ENCODE assay signal across 8 mouse cellular contexts in genomic region chr10:120857531-120858001, GRCm38 (mm10). TPM values are rescaled to one million over a fixed set of nuclear protein-coding genes. Genes with fewer than 3 reads are reported as not detected.
DNase-seq lines count a peak whose midpoint lies in the region; ATAC-seq and TF ChIP-seq lines count a peak whose summit lies in the region.

No protein-coding gene starts in this region.

- H3K36me3 ChIP-seq in limb, embryonic 13.5 days: peaks cover 5% of the 10 kb centered on the region
- H3K36me3 ChIP-seq in midbrain, embryonic 13.5 days: no peaks in the 10 kb centered on the region

- no peak overlapping the region for H3K27ac ChIP-seq in cortical plate, adult 2 months (ENCODE audit: insufficient read depth, low read length)
- peak overlapping the region; percentile 70; the same call in 1 of the 2 replicates for H3K27ac ChIP-seq in limb, embryonic 13.5 days
- H3K27ac ChIP-seq in midbrain, embryonic 13.5 days: no peak overlapping the region

- H3K9ac ChIP-seq in limb, embryonic 13.5 days: no peak overlapping the region
- H3K9ac ChIP-seq in midbrain, embryonic 13.5 days (replicated peaks): no peak overlapping the region

- no peak for TF ChIP-seq POLR2A in cortical plate, adult 2 months (IDR thresholded peaks at IDR 0.05; ENCODE audit: extremely low read depth, insufficient read depth, low read length)

- ATAC-seq in limb, embryonic 13.5 days (ENCODE audit: low FRiP score, low read depth): peak; percentile 52
- ATAC-seq in midbrain, embryonic 13.5 days: peak; percentile 77

- peak overlapping the region; percentile 11; the same call in 1 of the 2 replicates for H3K4me3 ChIP-seq in cortical plate, adult 2 months (ENCODE audit: insufficient read depth, low read length)
- H3K4me3 ChIP-seq in limb, embryonic 13.5 days: peak overlapping the region; percentile 18
- peak overlapping the region; percentile 23 for H3K4me3 ChIP-seq in midbrain, embryonic 13.5 days (replicated peaks)

- H3K27me3 ChIP-seq in limb, embryonic 13.5 days: no peaks in the 10 kb centered on the region
- H3K27me3 ChIP-seq in midbrain, embryonic 13.5 days: no peaks in the 10 kb centered on the region

- 39% methylated on average over 13 of the region's 13 CpGs for WGBS in limb, embryonic 13.5 days
- 36% methylated on average over 13 of the region's 13 CpGs for WGBS in midbrain, embryonic 13.5 days

- TF ChIP-seq CTCF in cortical plate, adult 2 months (IDR thresholded peaks at IDR 0.05; ENCODE audit: extremely low read depth, insufficient read depth, low read length): peak; percentile 41

- H3K4me1 ChIP-seq in cortical plate, adult 2 months (ENCODE audit: control insufficient read depth, insufficient read depth, low read length): no peaks in the 10 kb centered on the region
- peaks cover 64% of the 10 kb centered on the region for H3K4me1 ChIP-seq in limb, embryonic 13.5 days
- H3K4me1 ChIP-seq in midbrain, embryonic 13.5 days (replicated peaks): peaks cover 9% of the 10 kb centered on the region; the same call in 1 of the 2 replicates

- peak; percentile 23 for DNase-seq in right cerebral cortex, postnatal 4 days
- no peak for DNase-seq in right cerebral cortex, adult 18-20 months
- peak; percentile 63 for DNase-seq in heart, postnatal 4 days
- DNase-seq in left cerebral cortex, adult 8-10 months (ENCODE audit: low spot score in 2 of 2): no peak
- no peak for DNase-seq in layer of hippocampus, postnatal 14 days (ENCODE audit: low spot score in 2 of 2)

- no peaks in the 10 kb centered on the region for H3K9me3 ChIP-seq in limb, embryonic 13.5 days
- no peaks in the 10 kb centered on the region for H3K9me3 ChIP-seq in midbrain, embryonic 13.5 days

- peak overlapping the region; percentile 49 for H3K4me2 ChIP-seq in limb, embryonic 13.5 days (replicated peaks)
- peak overlapping the region; percentile 45 for H3K4me2 ChIP-seq in midbrain, embryonic 13.5 days (replicated peaks)

RNA-seq across cellular contexts. Expression of gene Msrb3, which starts 41.3 kb away (rescaled TPM):
- polyA plus RNA-seq in cortical plate, adult 2 months (2012; rRNA removed): 7.6 and 8.0 TPM in 2 replicates
- total RNA-seq in heart, postnatal 4 days (2021): 100 to 1,000 TPM; 154 to 177 TPM
- 12.2 and 14.8 TPM in 2 replicates for polyA plus RNA-seq in limb, embryonic 13.5 days (2015; fragmentation: Nextera tagmentation; extraction: Ambion mirVana)
- 0.80 and 2.0 TPM in 2 replicates for polyA plus RNA-seq in midbrain, embryonic 13.5 days (2015; fragmentation: Nextera tagmentation; extraction: Ambion mirVana)
- total RNA-seq in left cerebral cortex, adult 8-10 months (2022): 1 to 10 TPM; 5.4 to 6.6 (median 6.2) TPM
- total RNA-seq in layer of hippocampus, postnatal 14 days (2021): 1 to 10 TPM; 4.6 to 5.9 TPM

Comparison
In these comparisons a context has a peak if more than half of its experiments do, and no peak if none do; other contexts are left out.
1. DNase-seq: peak in right cerebral cortex, postnatal 4 days (single experiment) and heart, postnatal 4 days (single experiment); none in right cerebral cortex, adult 18-20 months (single experiment), left cerebral cortex, adult 8-10 months (0 of 2) and layer of hippocampus, postnatal 14 days (0 of 2).
2. RNA of gene Msrb3, which starts 41.3 kb away (total RNA-seq): 154 to 177 TPM in heart, postnatal 4 days; 5.4 to 6.6 TPM in left cerebral cortex, adult 8-10 months and 4.6 to 5.9 TPM in layer of hippocampus, postnatal 14 days; every median in the first group is over 10 times any median in the second.
3. Peak in every context shown above with its lines, with median percentiles within 50 percentile points of each other: H3K4me3 ChIP-seq.